Mouse (Mus musculus): ENCODE data around the gene Ier5. TPM values are rescaled to one million over a fixed set of nuclear protein-coding genes. Genes with fewer than 3 reads are reported as not detected.

Ier5 gene
- polyA plus RNA-seq, 1 experiment from 2014 or later: 4.9 TPM

Other genes with a start within 250 kb of the Ier5 start
- 18.2 and 20.9 TPM in 2 replicates for gene Cacna1e, start 215.1 kb downstream of the Ier5 start, polyA plus RNA-seq (2015; fragmentation: Nextera tagmentation; extraction: Ambion mirVana)
- 1.3 and 1.6 TPM in 2 replicates for gene Mr1, start 47.2 kb upstream of the Ier5 start, polyA plus RNA-seq (2015; fragmentation: Nextera tagmentation; extraction: Ambion mirVana)
- 94.0 and 111 TPM in 2 replicates for gene Stx6, start 59.1 kb upstream of the Ier5 start, polyA plus RNA-seq (2015; fragmentation: Nextera tagmentation; extraction: Ambion mirVana)
- gene BC034090, start 144.8 kb upstream of the Ier5 start, polyA plus RNA-seq (2015; fragmentation: Nextera tagmentation; extraction: Ambion mirVana): 2.8 and 5.5 TPM in 2 replicates